Mouse (Mus musculus) heart, embryonic 16.5 days (tissue): ENCODE measurements at regions not wholly inside any gene's neighbourhood (a gene's known extent, or its start where the extent isn't known, plus 50 kb on each side); places are given as distances from the start of the nearest gene placed in this dataset.
"Not testable (repeated sequence)": the region's sequence is repeated elsewhere in the genome, so short reads cannot be mapped to it uniquely, and the experiment has no call there.

Experiments used
- ATAC-seq: fragments of 200-750 bp; cut with Nextera tagmentation; replicated peaks from 2 replicates; pipeline ENCODE4 v1.8.0; 2017; ENCODE audit warnings: moderate number of reproducible peaks; ENCODE audit not compliant: insufficient read depth, low FRiP score; ENCODE audit errors: extremely low read depth
- H3K27ac ChIP-seq: fragments of 300-500 bp; sonication (generic); 2 replicates; pipeline ENCODE4 v1.5.1; 2014; ENCODE audit warnings: mild to moderate bottlenecking, low read length, control low read depth, moderate library complexity
- H3K27me3 ChIP-seq: fragments of 300-500 bp; sonication (generic); 2 replicates; pipeline ENCODE4 v1.6.1; 2014; ENCODE audit warnings: low read length, mixed read lengths; ENCODE audit not compliant: control insufficient read depth, insufficient read depth
- H3K36me3 ChIP-seq: fragments of 300-500 bp; sonication (generic); 2 replicates; pipeline ENCODE4 v1.6.1; 2014; ENCODE audit not compliant: control insufficient read depth, insufficient read depth
- H3K4me1 ChIP-seq: fragments of 300-500 bp; sonication (generic); 2 replicates; pipeline ENCODE4 v1.6.1; 2014; ENCODE audit warnings: low read length, mixed read lengths; ENCODE audit not compliant: control insufficient read depth, insufficient read depth
- H3K4me2 ChIP-seq: fragments of 300-500 bp; sonication (generic); 2 replicates; pipeline ENCODE4 v1.6.1; 2014; ENCODE audit warnings: low read depth, mild to moderate bottlenecking, control low read depth, low read length
- H3K4me3 ChIP-seq: fragments of 300-500 bp; sonication (generic); 2 replicates; pipeline ENCODE4 v1.5.1; 2014; ENCODE audit warnings: mild to moderate bottlenecking, control low read depth, low read length
- H3K9ac ChIP-seq: fragments of 300-500 bp; sonication (generic); 2 replicates; pipeline ENCODE4 v1.6.1; 2014; ENCODE audit warnings: low read length, control low read depth
- H3K9me3 ChIP-seq: fragments of 300-500 bp; sonication (generic); replicated peaks from 2 replicates; pipeline ENCODE4 v1.6.1; 2016; ENCODE audit warnings: low read length; ENCODE audit not compliant: control insufficient read depth
- WGBS: fragments of 180-500 bp; shearing (Covaris S2); extraction: QIAGEN DNeasy Blood & Tissue Kit; methylation state at CpG from one replicate; pipeline ENCODE4 v1.1.7; 2014; 5-methylcytosine and 5-hydroxymethylcytosine counted together

GRCm38 (mm10) chr12:20196386-20196785, 242.1 kb downstream of the Gm21863 start:
- peak overlapping the region; percentile 50 for H3K4me2 ChIP-seq

GRCm38 (mm10) chr12:20196905-20197304, 242.6 kb downstream of the Gm21863 start:
- 0% methylated on average over 31 of the region's 37 CpGs for WGBS
- not testable (repeated sequence) for H3K36me3 ChIP-seq, H3K27ac ChIP-seq, H3K27me3 ChIP-seq, ATAC-seq, H3K4me1 ChIP-seq, H3K9me3 ChIP-seq
- peak overlapping the region; percentile 50 for H3K4me2 ChIP-seq
- peak overlapping the region; percentile 53 for H3K4me3 ChIP-seq
- H3K9ac ChIP-seq = peak overlapping the region; percentile 52

More at GRCm38 (mm10) chr12:20196386-20196785, 242.1 kb downstream of the Gm21863 start:
- H3K36me3 ChIP-seq, H3K27me3 ChIP-seq, ATAC-seq, H3K4me1 ChIP-seq, H3K9ac ChIP-seq, H3K27ac ChIP-seq, H3K9me3 ChIP-seq: not testable (repeated sequence)
- H3K4me3 ChIP-seq = peak overlapping the region; percentile 53
- WGBS = 1% methylated on average over 25 of the region's 42 CpGs

- ATAC-seq, H3K27ac ChIP-seq, H3K36me3 ChIP-seq, H3K27me3 ChIP-seq, H3K4me2 ChIP-seq, H3K4me1 ChIP-seq, H3K9ac ChIP-seq, H3K4me3 ChIP-seq: not testable (repeated sequence)
- 85% methylated on average over 1 of the region's 1 CpGs for whole genome bisulfite sequencing
- H3K9me3 ChIP-seq = peaks cover 27% of the 10 kb centered on the region
Measured at GRCm38 (mm10) chr12:20223921-20224320, 269.6 kb downstream of the Gm21863 start.

GRCm38 (mm10) chr12:20226831-20227230, 272.5 kb downstream of the Gm21863 start:
- 75% methylated on average over 9 of the region's 9 CpGs for WGBS
- H3K9me3 ChIP-seq = peaks cover 54% of the 10 kb centered on the region
- not testable (repeated sequence) for ATAC-seq, H3K4me2 ChIP-seq, H3K27ac ChIP-seq, H3K4me3 ChIP-seq, H3K27me3 ChIP-seq, H3K9ac ChIP-seq, H3K36me3 ChIP-seq, H3K4me1 ChIP-seq

- ATAC-seq, H3K27ac ChIP-seq, H3K4me3 ChIP-seq, H3K36me3 ChIP-seq, H3K4me2 ChIP-seq, H3K9ac ChIP-seq, H3K4me1 ChIP-seq, H3K27me3 ChIP-seq: not testable (repeated sequence)
- H3K9me3 ChIP-seq = peaks cover 62% of the 10 kb centered on the region
- 72% methylated on average over 21 of the region's 21 CpGs for WGBS
Measured at GRCm38 (mm10) chr12:20227427-20228160, 273.3 kb downstream of the Gm21863 start.

GRCm38 (mm10) chr12:20228321-20228999, 274.2 kb downstream of the Gm21863 start:
- H3K4me2 ChIP-seq, H3K36me3 ChIP-seq, ATAC-seq, H3K4me3 ChIP-seq, H3K9ac ChIP-seq, H3K27ac ChIP-seq, H3K27me3 ChIP-seq, H3K4me1 ChIP-seq: not testable (repeated sequence)
- whole genome bisulfite sequencing = 72% methylated on average over 21 of the region's 21 CpGs
- peaks cover 70% of the 10 kb centered on the region for H3K9me3 ChIP-seq

GRCm38 (mm10) chr12:20229441-20229840, 275.1 kb downstream of the Gm21863 start:
- H3K9me3 ChIP-seq = peaks cover 78% of the 10 kb centered on the region
- not testable (repeated sequence) for H3K9ac ChIP-seq, H3K4me1 ChIP-seq, H3K4me2 ChIP-seq, ATAC-seq, H3K4me3 ChIP-seq, H3K27me3 ChIP-seq, H3K36me3 ChIP-seq, H3K27ac ChIP-seq
- 70% methylated on average over 8 of the region's 8 CpGs for WGBS

- Histone ChIP-seq H3K4me3 (no peak overlapping the region), H3K36me3 (no peaks in the 10 kb centered on the region), H3K4me2 (no peak overlapping the region), H3K9ac (no peak overlapping the region), H3K4me1 (no peaks in the 10 kb centered on the region), H3K9me3 (peaks cover 78% of the 10 kb centered on the region), H3K27ac (no peak overlapping the region), H3K27me3 (no peaks in the 10 kb centered on the region)
- 58% methylated on average over 27 of the region's 27 CpGs for WGBS
- ATAC-seq = no peak
Measured at GRCm38 (mm10) chr12:20230141-20230892, 276.0 kb downstream of the Gm21863 start.

GRCm38 (mm10) chr12:20230893-20231235, 276.6 kb downstream of the Gm21863 start:
- Histone ChIP-seq H3K4me3 (no peak overlapping the region), H3K4me1 (no peaks in the 10 kb centered on the region), H3K4me2 (no peak overlapping the region), H3K36me3 (no peaks in the 10 kb centered on the region), H3K27ac (no peak overlapping the region), H3K9me3 (peaks cover 78% of the 10 kb centered on the region), H3K9ac (no peak overlapping the region), H3K27me3 (no peaks in the 10 kb centered on the region)
- 65% methylated on average over 8 of the region's 8 CpGs for WGBS
- ATAC-seq = no peak
